Mouse (Mus musculus): ENCODE results near the gene Mybpc1. TPM values are rescaled to one million over a fixed set of nuclear protein-coding genes. Genes with fewer than 3 reads are reported as not detected.

The Mybpc1 gene
- not detected for polyA plus RNA-seq (2017; shearing (Covaris generic))

DNA sequence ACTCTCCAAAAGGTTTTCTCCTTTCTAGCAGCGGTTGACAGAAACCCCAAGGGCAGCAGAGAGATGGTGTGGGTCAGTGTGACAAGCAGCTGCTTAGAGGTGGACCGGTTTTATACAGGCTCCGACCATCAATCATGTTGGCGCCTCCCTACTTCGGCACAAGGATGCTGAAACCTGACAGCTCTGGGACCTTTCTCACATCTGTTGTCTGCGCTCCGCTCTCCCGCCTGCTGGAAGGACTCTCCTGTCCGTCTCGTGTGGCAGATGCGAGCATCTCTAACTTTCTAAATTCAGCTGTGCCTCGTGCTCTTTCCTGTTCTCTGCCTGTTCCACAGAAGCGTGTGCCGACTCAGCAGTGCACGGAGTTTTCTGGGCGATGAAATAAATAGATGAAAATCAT, at the start of gene Mybpc1:
Gene Mybpc1 (minus strand): TSS at position 210 of the 400 bp plus-strand sequence.
- ATAC-seq: no peak

DNA sequence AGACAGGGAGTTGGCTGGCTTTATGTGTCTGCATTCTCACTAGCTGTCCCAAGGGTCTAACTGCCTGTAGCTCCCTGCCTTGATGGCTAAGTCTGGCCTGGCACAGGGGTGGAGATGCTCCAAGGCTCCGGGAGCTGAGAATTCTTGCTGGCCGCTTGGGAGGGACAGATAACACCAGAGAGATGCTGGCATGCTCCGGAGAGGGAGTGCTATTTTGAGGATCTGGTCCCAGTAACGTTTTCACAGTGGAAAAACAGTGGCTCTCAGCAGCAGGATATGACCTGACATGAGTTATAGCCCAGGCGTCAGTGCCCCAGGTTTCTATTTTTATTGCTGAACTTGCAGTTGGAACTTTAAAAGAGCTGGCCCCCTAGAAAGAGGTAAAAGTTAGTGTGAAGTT, 40.5 kb upstream of the Mybpc1 start:
- no peak for ATAC-seq

DNA sequence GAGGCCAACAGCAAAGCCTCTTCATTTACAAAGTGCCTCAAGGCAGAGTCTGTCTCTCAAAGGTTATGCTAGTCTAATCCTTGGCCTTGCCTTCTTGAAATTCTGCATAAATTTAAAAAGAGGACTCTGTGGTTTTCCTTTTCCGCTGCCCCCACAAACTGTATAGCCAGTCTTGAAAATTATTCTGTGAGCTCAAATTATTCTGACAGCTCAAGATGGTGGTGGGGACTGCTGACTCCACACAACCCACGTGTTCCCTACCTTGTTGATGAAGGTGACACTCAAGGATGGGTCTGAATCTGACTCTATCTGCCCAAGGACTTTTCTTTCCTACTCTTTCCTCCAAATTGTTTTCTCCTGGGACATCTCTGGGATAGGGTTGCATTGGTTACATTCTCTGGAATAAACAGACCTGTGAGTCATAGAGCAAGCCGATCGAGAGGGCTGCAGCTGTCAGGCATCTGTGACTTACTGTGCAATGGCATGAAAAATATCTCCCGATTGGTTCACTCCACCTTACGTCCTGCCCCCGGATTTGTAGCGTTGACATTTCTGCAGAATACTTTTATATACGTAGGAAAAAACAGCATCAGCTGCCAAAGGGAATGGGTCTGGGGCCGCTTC, 26.5 kb upstream of the Mybpc1 start:
- peak; percentile 29 for ATAC-seq

DNA sequence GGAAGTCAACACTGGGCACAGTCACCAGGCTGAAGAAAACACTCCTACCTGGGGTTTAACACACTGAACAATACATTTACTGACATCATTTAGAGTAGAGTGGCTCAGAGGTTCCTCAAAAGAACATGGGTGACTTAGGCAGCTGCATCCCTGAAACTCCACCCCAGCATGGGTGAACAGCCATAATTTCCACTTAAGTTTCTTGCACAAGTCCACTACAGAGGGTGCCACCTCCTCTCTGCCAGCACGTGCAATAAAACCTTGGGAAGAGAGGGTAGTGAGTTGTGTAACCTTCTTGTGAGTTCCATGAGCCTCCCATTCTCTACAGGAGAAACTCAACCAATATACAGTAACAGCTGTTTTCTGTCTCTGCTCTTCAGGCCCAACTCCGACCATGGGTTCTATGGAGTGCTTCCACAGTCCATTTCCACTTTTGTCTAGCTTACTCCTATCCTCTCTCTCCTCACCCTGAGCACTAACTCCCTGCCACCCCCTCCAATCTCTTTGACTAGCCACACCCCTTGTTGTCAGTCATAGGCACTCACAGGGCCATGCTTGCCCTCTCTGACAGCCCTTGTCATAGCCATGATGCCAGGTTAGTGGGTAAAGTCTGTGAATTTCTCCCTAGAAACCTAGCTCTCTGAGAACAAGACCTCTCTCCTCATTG, 25.8 kb upstream of the Mybpc1 start:
- no peak for ATAC-seq

DNA sequence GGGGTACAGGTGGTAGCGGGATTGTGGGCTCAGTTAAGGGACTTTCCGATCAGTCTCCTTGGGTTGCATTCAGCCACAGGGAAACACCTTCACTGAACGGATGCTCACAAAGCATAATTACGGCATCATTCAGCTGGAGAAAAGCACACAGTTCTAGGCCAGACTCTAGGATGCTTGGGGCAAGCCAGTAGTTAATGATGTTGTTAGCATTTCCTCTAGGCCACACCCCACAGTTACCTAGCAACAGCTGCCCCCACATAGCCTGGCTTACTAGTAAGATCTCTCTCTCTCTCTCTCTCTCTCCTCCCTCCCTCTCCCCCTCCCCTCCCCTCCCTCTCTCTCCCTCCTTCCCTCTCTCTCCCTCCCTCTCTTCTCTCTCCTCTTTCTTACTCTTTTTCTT, 22.1 kb upstream of the Mybpc1 start:
- no peak for ATAC-seq

DNA sequence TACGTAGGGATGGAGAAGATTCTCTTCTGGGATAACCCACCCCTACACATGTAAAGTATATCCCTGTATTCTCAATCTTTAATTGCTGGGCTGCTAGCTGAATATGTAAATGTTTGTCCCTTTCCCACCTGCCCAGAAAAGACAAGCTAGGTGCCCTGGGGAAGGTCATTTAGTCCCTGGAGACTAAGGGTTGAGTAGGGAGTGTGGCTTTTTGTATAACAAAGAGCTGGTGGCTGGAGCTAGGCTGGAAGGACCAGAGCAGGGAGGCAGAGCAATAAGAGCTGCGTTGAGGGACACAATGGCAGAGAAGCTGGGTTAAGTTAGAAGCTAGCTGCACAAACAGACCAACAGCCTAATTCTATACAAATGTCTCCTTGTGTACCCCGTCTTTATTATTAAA, 21.2 kb upstream of the Mybpc1 start:
- no peak for ATAC-seq

DNA sequence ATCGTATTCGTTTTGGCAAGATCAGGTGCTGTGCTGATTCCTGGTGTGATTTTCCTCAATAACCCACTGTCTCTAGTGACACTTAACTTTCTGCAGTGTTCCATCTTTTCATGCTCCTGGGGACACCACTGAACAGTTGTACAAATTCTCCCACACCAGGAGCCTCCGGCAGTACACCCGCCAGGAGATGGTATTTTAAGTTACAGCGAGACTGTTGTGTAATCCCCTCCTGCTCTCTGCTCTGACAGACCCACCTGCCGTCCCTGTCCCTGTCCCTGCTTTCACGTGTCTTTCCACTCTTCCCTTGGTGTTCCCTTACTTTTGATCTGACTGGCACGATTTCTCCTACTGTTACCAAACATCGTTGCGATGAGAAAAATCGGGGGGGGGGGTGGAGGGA, 19.3 kb upstream of the Mybpc1 start:
- ATAC-seq: no peak

DNA sequence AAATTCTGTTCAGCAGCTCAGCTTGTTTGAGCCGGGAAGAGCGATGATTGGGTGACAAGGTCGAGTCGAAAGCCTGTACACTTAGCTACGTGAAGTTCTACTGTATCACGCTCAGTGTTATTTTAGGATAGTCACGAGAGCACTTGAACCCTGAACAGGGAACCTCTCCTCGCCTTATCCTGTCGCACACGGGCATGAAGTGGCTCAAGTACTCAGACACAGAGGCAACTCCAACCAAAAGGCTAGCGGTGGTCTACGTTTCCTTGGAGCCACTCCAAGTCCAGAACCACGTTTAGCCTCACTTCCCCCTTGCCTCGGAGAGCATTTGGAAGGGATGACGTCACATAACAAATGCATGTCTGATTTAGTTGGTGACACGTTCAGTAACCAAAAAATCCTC, 17.7 kb upstream of the Mybpc1 start:
- no peak for ATAC-seq

DNA sequence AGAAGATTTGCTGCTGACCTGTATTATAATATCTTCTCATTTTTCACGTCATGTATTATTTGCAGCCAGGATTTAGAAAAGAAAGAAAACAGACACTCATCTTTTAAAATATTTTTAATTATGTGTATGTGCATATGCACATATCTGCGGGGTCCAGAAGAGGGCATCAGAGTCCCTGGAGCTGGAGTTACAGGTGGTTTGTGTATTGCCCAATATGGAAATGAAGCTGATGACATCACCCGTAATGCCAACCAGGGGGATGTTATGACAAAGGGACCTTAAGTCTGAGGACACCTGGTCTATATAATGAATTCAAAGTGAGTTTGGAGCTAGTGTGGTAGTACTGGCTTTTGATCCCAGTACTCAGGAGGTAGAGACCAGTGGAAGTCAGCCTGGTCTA, 15.9 kb upstream of the Mybpc1 start:
- no peak for ATAC-seq

DNA sequence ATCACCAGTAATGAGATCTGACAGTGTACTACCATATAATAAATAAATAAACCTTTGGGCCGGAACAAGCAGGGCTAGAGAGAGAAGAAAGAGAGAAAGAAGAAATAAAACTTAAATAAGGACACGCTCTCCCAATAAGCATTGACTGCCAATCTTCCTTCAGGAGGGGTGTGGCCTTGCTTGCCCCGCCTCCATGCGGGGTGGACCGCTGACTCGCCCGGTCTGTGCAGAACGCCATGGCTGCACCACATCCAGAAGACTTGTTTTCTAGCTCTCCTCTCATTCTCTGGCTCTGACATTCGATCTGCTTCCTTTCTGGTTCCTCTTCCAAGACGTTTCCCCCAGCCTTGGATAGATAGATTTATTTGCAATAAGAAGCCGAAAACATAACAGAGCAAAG, 8.1 kb upstream of the Mybpc1 start:
- ATAC-seq: no peak

DNA sequence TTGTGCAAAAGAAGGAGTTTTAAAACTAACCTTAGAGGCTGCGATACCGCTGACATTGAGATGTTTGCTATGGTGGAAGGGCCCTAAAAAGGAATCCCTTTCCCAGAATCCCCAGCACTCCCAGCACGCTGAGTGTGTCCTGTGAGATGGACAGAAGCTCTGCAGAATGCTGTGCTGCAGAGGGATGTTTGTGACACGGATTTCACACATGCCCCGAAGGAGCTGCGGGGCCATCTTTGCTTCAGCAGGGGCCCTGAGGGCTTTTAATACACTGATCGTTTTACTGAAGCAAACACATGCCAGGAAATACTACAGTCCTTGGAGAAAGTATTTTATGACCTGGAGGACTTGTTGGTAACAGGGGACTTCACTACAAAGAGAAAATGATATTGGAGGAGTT, 1.7 kb upstream of the Mybpc1 start:
- ATAC-seq: no peak

DNA sequence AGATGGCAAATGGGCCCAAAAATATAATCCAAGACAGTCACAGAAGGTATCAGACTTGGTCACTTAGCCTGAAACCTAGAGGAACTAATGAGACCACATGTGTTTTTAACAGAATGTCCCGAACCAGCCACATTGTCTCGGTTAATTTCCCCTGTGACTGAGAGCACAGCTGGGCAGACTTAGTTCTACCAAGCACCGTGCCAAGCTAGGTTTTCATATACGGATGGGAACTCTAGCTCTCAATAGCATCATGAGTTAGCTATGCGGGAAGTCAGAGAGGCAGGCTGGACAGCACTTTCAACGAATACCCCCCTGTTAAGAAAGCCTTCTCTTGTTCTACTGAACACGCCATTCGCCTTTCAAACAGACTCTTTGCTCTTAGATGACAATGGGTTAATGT, 1.1 kb upstream of the Mybpc1 start:
- ATAC-seq: no peak

DNA sequence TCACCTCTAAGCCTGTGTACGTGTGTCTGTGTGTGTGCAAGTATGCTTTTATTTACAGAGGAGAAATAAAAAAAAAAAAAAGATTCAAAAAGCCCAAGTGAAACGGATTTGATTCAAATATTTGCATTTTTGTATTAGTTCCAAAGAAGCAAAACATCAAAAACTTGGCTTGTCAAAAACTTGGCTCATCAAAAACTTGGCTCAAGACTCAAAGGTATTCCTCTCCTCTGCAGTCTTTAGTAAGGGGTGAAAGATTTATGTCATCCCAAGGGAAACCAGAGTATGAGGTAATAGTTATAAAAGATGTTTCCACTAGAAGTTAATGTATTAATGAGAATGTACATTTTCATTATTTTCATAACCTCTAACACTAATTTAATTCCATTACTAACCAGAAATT, 1.2 kb downstream of the Mybpc1 start:
- no peak for ATAC-seq

DNA sequence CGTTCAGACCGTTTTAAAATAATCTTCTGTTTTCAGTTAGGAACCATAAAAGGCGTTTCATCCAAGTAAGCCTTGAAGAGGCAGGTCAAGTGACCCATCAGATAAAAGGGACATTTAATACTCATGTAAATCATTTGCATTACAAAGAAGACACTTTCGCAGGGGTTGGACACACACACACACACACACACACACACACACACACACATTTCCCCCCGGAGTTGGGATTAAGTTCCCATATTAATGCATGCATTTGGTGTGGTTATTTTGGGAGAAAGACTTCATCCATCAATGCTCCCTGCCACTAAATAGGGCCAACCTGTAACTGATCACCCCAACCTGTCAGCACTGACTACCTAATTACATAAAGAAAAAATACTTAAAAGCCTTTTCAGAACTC, 1.7 kb downstream of the Mybpc1 start:
- ATAC-seq: no peak

DNA sequence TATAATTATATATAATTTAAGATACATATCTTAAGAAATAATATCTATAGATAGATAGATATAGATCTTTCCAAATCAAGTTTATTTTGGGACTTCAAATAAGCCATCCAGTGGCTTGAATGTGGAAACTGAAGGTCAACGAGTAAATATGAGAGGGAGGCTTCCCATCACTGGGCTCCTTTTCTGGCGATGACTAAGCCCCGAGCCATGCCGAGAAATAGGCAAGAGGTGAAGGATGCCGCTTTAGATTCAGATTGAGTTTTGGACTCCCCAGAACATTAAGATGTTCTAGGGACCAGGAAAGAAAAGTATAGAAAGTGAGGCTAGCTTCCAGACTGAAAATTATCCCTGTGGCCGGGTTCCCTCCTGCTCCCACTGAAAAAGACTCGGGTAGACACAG, 4.4 kb downstream of the Mybpc1 start:
- ATAC-seq: no peak

DNA sequence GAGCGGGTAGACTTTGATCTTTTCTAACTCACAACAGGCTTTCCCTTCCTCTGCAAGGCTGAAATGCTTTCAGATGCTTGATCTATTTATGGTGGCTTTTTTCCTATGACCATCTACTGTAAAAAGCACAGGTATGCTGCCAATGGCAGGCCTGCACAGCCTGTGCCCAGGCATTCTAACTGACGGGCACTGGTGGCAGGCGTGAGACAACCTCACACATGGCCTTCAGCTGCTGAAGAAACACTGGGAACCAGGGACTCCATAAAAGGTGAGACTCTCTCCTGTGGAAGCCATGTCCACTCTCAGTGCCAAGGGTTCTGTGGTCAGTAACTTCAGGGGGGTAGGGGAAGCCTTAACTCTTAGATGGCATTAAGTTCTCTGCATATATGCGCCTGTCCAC, 12.6 kb downstream of the Mybpc1 start:
- no peak for ATAC-seq

DNA sequence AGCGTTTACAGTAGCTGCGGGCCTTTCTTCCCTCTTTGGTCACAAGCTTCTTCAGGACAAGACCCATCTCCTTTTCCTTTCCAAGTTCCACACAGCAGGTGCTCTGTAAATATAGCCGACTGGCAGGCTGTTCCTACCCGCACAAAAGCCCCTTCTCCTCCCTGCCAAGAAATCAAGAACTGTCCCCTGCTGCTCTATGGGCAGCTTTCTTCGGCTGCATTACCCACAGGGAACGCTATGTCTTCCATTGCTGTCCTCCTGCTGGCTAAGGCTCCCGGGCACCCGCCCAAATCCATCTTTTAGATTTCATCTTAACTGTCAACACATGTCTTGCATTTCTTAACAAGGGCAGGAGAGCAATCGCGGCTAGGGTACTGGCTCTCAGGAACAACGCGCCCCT, 13.9 kb downstream of the Mybpc1 start:
- no peak for ATAC-seq

DNA sequence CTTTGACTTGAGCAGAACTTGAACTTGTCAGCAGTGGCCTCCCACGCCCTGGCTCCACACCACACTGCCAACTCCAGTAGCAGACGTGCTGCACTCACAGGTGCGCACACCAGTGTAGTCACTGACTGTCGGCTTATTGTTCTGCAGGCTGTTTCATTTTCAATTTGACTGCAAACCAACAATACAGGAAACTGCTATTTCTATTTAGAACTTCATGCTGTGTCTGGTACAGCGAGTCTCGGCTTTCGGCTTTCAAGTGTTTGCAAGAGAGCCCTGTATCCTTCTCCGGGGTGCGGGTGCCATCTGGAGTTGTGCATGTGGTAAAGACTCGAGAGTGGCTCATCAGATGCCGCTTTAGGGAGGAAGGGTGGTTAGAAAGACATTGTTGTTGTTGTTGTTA, 20.5 kb downstream of the Mybpc1 start:
- ATAC-seq: peak; percentile 96

DNA sequence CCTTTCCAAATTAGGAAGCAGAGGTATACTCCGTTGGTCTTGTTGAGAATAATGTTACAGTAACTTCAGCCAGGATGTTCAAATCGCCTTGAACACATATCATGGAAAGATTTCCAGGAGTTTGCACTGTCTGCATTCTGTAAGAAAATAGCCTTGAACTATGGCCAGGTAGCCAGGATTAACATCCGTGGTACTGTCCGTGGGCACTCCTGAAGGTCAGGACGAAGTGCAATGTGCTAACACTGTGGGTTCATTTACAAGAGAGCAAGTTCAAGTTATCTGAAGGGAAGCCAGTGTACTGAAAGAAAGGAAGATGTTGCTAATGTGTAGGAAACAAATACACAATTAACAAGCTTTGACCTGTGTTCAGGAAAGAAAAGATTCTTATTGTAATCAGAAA, 24.2 kb downstream of the Mybpc1 start:
- no peak for ATAC-seq

DNA sequence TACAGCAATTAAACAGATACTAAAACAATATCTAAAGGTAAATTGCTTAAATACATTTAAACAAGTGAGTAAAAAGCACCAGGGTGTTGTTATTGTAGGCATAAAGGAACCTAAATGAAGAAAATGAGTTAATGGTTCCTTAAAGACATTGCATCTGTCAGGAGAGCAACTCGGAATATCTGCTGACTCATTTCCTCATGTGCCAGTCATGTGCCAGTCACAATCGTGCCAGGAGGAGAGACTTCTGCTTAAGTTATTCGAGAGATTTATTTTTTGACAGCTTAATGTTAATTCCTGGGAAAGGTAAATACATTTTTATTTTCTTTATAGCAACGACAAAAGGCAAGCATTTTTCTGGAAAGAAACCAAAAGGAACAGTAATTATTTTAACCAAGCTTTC, 26.3 kb downstream of the Mybpc1 start:
- ATAC-seq: no peak

DNA sequence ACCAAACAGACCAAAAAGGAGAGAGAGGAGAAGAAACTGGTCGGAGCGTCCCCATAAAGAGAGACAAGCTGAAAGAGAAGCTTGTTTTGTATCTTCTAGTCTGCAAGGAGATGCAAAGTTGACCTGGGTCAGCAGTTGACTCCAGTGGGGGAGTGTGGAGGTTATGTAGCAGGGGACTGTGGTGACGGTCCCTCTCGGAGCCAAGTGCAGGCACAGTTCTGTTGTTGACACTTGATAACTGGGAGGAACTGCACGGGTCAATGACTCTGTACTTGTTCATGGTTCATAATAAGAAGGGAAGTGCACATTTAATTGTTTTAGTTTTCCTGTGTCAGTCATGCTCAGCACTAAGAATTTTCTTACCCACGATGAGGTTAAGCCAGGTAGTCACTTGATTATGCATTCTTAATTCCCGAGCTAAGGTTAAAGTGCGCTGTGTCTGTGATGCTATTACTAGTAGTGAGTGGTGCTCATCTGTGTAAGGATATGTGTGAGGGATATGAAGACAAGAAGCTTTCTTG, 30.8 kb downstream of the Mybpc1 start:
- ATAC-seq: no peak

DNA sequence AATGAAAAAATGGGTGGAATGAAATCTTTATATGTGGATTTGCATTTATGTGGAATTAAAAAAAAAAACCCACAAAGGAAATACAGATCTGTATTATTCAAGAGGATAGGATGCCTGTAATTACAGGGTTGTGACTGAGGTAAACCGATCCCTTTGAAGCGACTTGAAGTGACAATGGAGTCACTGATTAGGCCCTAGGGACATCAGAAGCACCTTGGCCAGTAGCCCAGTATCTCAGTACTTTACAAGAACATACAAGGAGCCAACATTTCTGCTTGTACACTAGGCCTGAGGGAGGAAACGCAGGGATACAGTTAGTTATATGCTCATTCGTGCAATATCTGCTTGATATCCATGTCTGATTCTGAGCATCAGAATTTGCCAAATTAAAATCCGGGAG, 32.8 kb downstream of the Mybpc1 start:
- no peak for ATAC-seq

DNA sequence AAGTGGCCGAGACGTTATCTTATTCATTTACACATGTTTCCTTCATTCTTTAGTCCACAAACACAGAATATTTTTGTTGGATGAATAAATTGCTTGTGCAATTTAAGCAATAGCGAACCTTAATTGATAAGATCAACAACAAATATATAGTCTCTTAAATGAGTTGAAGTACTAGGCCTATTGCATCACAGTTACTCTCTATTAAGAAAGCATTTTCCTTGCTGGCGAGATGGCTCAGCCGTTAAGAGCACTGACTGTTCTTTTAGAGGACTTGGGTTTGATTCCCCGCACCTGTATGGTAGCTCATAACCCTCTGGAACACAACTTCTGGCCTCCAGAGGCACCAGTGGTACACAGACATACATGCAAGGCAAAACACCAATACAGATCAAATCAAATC, 47.9 kb downstream of the Mybpc1 start:
- no peak for ATAC-seq

DNA sequence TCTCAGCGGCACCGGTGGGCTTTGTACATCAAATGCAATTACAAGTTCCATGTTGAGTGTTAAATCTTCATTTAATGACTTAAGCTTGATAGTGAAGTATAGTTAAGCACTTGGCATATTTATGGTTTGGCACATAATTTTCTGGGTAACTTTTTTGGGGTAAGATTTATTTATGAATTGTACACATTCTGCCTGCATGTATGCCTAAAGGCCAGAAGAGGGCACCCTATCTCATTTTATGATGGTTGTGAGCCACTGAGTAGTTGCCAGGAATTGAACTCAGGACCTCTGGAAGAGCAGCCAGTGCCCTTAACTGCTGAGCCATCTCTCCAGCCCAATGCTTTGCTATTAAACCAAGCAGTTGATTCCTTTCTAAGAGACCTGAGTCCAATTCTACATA, 52.2 kb downstream of the Mybpc1 start:
- ATAC-seq: no peak

DNA sequence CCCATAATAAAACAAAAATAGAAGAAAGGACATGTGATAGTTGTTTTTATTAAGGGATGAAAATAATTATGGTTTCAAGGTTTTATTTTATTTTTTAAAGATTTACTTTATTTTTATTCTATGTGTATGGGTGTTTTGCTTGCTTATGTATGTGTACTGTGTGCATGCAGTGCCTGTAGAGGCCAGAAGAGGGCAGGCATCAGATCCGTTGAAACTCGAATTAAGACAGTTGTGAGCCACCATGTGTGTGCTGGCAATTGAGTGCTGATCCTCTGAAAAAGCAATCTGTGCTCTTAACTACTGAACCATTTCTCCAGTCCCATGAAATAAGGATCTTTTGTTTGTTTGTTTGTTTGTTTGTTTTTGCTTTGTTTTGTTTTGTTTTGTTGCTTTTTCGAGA, 54.7 kb downstream of the Mybpc1 start:
- no peak for ATAC-seq

All from CD4-positive, CD25-positive, alpha-beta regulatory T cell, adult 4 months (primary cell).